Mouse (Mus musculus): ENCODE data around the gene Olfr723. TPM values are rescaled to one million over a fixed set of nuclear protein-coding genes. Genes with fewer than 3 reads are reported as not detected.
"Not testable (repeated sequence)": the region's sequence is repeated elsewhere in the genome, so short reads cannot be mapped to it uniquely, and the experiment has no call there.

Olfr723 gene
- not detected in 2 replicates for polyA plus RNA-seq (2014; fragmentation: Nextera tagmentation; extraction: Ambion mirVana)

DNA sequence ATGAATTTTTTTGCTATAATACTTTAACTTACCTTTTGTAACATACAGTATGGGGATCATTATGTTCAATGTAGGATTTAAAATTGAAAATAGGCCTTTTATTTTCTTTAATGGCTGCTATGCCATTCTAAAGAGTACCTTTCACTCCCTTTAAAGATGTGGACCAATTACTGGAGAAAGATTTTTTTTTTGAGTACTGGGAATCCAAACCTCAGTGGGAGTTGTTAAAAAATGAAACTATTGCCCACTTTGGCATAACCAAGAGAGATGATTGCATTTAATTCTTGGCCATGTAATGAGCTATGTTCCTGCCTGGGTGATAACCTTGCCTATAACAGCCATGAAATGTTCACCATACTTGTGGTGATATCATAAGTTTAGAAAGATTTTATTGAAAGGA, at the start of gene Olfr723:
Gene Olfr723 (minus strand): TSS at position 101 of the 400 bp plus-strand sequence.
- H3K4me3 ChIP-seq (ENCODE audit: low read depth, low read length); H3K9ac ChIP-seq (ENCODE audit: low read length); H3K4me1 ChIP-seq (ENCODE audit: control insufficient read depth, insufficient read depth, low read length); H3K9me3 ChIP-seq (replicated peaks; ENCODE audit: control insufficient read depth, low read length); H3K27me3 ChIP-seq (replicated peaks; ENCODE audit: control insufficient read depth, insufficient read depth, low read length); H3K4me2 ChIP-seq (ENCODE audit: low read length); DNase-seq (ENCODE audit: low spot score); H3K27ac ChIP-seq (ENCODE audit: low read depth, low read length); H3K36me3 ChIP-seq (ENCODE audit: control insufficient read depth, insufficient read depth, low read length); ATAC-seq: not testable (repeated sequence)

DNA sequence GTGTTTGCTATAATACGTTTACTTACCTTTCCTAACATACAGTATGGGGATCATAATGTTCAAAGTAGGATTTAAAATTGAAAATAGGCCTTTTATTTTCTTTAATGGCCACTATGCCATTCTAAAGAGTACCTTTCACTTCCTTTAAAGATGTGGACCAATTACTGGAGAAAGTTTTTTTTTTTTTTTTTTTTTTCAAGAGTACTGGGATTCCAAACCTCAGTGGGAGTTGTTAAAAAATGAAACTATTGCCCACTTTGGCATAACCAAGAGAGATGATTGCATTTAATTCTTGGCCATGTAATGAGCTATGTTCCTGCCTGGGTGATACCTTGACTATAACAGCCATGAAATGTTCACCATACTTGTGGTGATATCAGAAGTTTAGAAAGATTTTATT, 31.6 kb upstream of the Olfr723 start, which contains the start of gene Olfr724:
Gene Olfr724 (minus strand): TSS at position 101 of the 400 bp plus-strand sequence.
- ATAC-seq; H3K4me1 ChIP-seq (ENCODE audit: control insufficient read depth, insufficient read depth, low read length); H3K9ac ChIP-seq (ENCODE audit: low read length); DNase-seq (ENCODE audit: low spot score); H3K9me3 ChIP-seq (replicated peaks; ENCODE audit: control insufficient read depth, low read length); H3K27me3 ChIP-seq (replicated peaks; ENCODE audit: control insufficient read depth, insufficient read depth, low read length); H3K36me3 ChIP-seq (ENCODE audit: control insufficient read depth, insufficient read depth, low read length); H3K4me3 ChIP-seq (ENCODE audit: low read depth, low read length); H3K4me2 ChIP-seq (ENCODE audit: low read length); H3K27ac ChIP-seq (ENCODE audit: low read depth, low read length): not testable (repeated sequence)
- WGBS, result 69% methylated on average over 1 of the region's 1 CpGs

DNA sequence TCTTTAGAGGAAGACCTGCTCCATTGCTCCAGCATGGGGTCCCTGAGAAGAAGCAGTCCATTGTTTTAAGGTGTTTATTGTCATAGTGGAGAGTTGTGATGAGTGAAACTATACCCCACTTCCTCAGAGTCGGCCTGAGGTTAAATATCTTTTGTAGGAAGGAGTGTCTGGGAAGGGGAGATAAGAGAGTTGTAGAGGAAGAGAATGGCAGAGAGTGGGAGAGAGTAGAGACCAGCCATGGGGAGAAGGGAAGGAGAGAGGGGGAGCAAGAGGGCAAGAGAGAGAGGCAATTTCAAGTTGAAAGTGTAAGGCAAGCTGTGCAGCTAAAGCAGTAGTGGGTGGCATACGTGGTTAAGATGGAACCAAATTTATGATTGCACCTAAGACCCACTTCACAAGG, 24.3 kb upstream of the Olfr723 start:
- Histone ChIP-seq H3K27me3 (replicated peaks; ENCODE audit: control insufficient read depth, insufficient read depth, low read length) (no peaks in the 10 kb centered on the region), H3K4me2 (ENCODE audit: low read length) (no peak overlapping the region), H3K4me3 (ENCODE audit: low read depth, low read length) (no peak overlapping the region), H3K36me3 (ENCODE audit: control insufficient read depth, insufficient read depth, low read length) (no peaks in the 10 kb centered on the region), H3K9me3 (replicated peaks; ENCODE audit: control insufficient read depth, low read length) (no peaks in the 10 kb centered on the region), H3K4me1 (ENCODE audit: control insufficient read depth, insufficient read depth, low read length) (no peaks in the 10 kb centered on the region), H3K9ac (ENCODE audit: low read length) (no peak overlapping the region), H3K27ac (ENCODE audit: low read depth, low read length) (no peak overlapping the region)
- ATAC-seq (no peak), DNase-seq (ENCODE audit: low spot score) (no peak)
- 56% methylated on average over 2 of the region's 2 CpGs for WGBS

DNA sequence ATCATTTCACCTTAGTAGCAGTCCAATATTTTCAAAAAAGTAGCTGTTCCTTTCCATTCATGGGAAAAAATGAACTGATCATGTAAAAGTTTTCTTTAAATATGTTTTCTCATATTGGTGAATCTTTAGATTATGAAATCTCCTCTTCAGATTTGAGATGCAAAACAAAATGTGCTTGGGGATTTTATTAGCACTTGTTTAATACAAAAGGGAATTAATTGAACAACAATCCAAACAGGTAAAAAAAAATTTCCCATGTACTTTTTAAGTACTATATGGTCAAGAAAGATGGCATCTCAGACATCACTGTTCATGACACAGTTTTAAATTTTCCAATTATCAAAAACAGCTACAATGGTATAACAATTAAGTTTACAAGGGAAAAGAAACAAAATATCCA, 29.7 kb downstream of the Olfr723 start, which contains the start of gene Olfr722:
Gene Olfr722 (minus strand): TSS at position 101 of the 400 bp plus-strand sequence.
- no peak for ATAC-seq

More for the DNA sequence above, 29.7 kb downstream of the Olfr723 start, which contains the start of gene Olfr722:
- Histone ChIP-seq H3K27me3 (replicated peaks; ENCODE audit: control insufficient read depth, insufficient read depth, low read length) (no peaks in the 10 kb centered on the region), H3K4me3 (ENCODE audit: low read depth, low read length) (no peak within 1 kb of the TSS), H3K27ac (ENCODE audit: low read depth, low read length) (no peak within 1 kb of the TSS), H3K4me2 (ENCODE audit: low read length) (no peak within 1 kb of the TSS), H3K4me1 (ENCODE audit: control insufficient read depth, insufficient read depth, low read length) (no peaks in the 10 kb centered on the region), H3K36me3 (ENCODE audit: control insufficient read depth, insufficient read depth, low read length) (no peaks in the 10 kb centered on the region), H3K9ac (ENCODE audit: low read length) (no peak within 1 kb of the TSS), H3K9me3 (replicated peaks; ENCODE audit: control insufficient read depth, low read length) (no peaks in the 10 kb centered on the region)
- no peak for DNase-seq (ENCODE audit: low spot score)

Other genes with a start within 250 kb of the Olfr723 start
- gene Armh4, start 148.4 kb downstream of the Olfr723 start, polyA plus RNA-seq (2014; fragmentation: Nextera tagmentation; extraction: Ambion mirVana), result 15.5 and 16.3 TPM in 2 replicates
- not detected in 2 replicates for gene Olfr722, start 29.8 kb downstream of the Olfr723 start, polyA plus RNA-seq (2014; fragmentation: Nextera tagmentation; extraction: Ambion mirVana)
- gene Olfr724, start 31.5 kb upstream of the Olfr723 start, polyA plus RNA-seq (2014; fragmentation: Nextera tagmentation; extraction: Ambion mirVana), result not detected in 2 replicates
- gene Olfr725, start 108.6 kb upstream of the Olfr723 start, polyA plus RNA-seq (2014; fragmentation: Nextera tagmentation; extraction: Ambion mirVana), result not detected in 2 replicates
- gene Olfr726, start 159.2 kb upstream of the Olfr723 start, polyA plus RNA-seq (2014; fragmentation: Nextera tagmentation; extraction: Ambion mirVana), result not detected in 2 replicates
- gene Olfr727, start 191.4 kb upstream of the Olfr723 start, polyA plus RNA-seq (2014; fragmentation: Nextera tagmentation; extraction: Ambion mirVana), result not detected in 2 replicates
- gene Olfr728, start 210.9 kb upstream of the Olfr723 start, polyA plus RNA-seq (2014; fragmentation: Nextera tagmentation; extraction: Ambion mirVana), result not detected in 2 replicates
- not detected in 2 replicates for gene Olfr729, start 221.1 kb upstream of the Olfr723 start, polyA plus RNA-seq (2014; fragmentation: Nextera tagmentation; extraction: Ambion mirVana)